Mouse (Mus musculus) kidney, postnatal 25 days (tissue): Measurements from ENCODE around the gene Ruvbl2.
"Not testable (repeated sequence)": the region's sequence is repeated elsewhere in the genome, so short reads cannot be mapped to it uniquely, and the experiment has no call there.

Experiments used
- DNase-seq, 2 experiments: peaks; one replicate each; pipeline ENCODE4 v3.0.0; 2021; ENCODE audit warnings: mixed read lengths in 2 of 2

The Ruvbl2 gene

DNA sequence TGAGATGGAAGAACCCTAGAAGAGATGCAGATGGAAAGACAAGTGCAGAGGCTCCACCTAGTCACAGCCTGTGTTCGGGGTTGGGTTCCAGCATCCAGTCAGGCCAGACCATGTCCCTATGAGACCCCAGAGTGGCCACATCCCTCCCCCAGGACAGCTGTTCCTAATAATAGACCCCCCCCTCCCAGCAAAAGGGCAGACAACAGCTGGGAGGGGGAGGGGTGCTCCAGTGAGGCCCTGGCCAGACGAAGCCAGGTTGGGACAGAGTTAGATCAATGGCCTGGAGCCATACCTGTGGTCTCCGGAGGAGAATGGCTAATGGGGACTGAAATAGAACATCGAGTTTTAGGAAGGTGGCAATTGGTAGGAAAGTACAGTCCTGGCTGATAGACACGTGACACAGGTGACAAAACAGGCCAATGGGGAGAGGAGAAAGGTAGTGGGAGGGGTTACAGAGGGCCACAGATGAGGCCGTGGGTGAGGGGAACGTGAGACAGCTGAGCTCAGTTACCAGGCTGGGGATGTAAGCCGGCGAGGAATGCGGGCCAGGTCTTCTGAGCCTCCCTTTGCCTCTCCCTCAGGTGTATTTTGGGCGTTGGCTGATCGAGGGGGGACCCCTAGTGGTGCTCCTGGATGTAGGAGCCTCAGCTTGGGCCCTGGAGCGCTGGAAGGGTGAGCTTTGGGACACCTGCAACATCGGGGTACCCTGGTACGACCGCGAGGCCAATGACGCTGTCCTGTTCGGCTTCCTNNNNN, at the start of gene Ruvbl2:
Gene Ruvbl2 (minus strand): TSS at position 576 of the 756 bp plus-strand sequence.
- DNase-seq: peak; percentile 48 to 78

- no peak for DNase-seq
Observed at GRCm38 (mm10) chr7:45486761-45487415, 49.0 kb upstream of the Ruvbl2 start, which contains the start of gene Gm45808. Gene Gm45808, minus strand, starts transcription at chr7:45486811.

DNA sequence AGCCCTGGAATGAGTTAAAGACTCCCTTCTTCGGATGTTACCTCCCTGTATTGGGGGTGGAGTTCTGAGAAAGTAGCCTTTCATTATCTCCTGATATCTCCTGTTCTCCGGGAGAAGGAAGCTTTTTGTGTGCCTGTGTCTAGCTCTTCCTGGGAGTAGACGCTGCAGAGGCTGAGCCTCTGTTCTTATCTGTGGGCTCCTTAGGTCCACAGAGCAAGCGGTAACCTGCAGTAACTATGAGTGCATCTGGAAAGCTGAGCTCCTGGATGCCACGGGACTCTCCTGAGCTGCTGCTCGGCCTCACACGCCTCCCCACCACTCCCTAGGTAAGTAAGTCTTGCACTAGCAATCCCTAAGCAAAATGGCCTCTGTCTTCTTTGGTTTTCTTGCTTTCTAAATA, 48.3 kb upstream of the Ruvbl2 start:
- DNase-seq: no peak

- not testable (repeated sequence) for DNase-seq
Observed at GRCm38 (mm10) chr7:45484985-45485384, 47.1 kb upstream of the Ruvbl2 start.

GRCm38 (mm10) chr7:45482166-45482565, 44.3 kb upstream of the Ruvbl2 start:
- DNase-seq: no peak

DNA sequence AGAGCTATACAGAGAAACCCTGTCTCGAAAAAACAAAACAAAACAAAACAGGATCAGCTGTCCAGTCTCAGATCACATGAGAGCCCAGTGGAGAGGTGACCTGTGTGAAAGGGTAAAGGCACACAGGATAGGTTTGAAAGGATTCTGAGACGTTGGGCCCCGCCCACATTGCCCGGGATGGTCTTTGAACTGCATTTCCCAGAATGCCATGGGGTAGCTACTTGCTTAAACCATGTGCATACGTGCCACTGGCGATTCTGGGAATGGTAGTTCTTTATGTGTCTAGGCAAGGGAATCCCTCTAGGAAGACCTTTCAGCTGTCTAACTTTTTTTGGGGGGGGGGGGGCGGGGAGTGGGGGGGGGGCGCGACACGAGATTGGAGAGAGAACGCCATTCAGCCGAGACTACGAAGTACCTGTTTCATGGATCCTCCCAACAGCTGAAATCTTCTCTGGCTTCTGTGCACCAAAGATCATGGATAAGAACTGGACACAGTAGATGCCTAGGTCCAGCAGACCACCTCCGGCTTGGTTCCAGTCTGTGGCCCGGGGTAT, 43.6 kb upstream of the Ruvbl2 start, which contains the start of gene Tulp2:
Gene Tulp2 (plus strand): TSS at position 504 of the 554 bp plus-strand sequence.
- DNase-seq: peak; percentile 83 to 84

- not testable (repeated sequence) for DNase-seq
Observed at GRCm38 (mm10) chr7:45480310-45480709, 42.4 kb upstream of the Ruvbl2 start.

DNA sequence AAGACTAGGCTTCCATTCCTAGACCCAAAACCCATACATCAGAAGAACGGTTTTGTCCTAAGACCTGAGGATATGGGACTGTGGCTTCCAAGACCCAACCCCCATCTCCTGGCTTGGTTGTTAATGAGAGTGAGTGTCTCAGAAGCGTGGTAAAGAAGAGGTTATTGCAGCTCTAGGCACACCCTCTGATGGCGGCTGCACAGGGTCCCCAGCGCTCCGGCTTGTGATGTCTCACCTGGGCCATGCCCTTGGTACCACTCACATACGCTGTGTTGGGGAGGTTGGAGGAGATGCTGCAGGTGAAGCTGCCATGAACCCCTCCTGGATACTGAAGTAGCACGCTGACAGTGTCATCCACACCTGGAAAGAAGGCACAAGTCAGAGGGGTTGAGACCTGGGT, 40.9 kb upstream of the Ruvbl2 start:
- DNase-seq: peak in 1 of 2 experiments; percentile 37

DNA sequence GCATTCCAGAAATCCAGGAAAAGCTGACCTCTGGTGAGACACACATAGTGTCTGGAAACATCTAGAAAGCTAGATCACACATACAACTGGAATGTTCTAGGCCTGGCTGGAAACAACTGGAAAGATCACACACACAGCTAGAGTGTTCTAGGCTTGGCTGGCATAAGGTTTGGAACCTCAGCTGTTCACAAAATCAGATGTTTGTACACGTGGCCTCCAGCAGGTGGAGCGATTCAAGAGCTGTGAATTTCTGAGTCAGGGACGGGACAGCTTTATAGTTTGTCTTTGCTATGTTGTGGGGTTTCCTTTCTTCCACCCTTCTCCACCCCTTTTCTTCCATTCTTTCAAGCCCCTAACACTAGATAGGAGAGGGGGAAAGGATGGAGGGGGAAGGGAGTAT, 39.1 kb upstream of the Ruvbl2 start:
- peak; percentile 74 for DNase-seq

DNA sequence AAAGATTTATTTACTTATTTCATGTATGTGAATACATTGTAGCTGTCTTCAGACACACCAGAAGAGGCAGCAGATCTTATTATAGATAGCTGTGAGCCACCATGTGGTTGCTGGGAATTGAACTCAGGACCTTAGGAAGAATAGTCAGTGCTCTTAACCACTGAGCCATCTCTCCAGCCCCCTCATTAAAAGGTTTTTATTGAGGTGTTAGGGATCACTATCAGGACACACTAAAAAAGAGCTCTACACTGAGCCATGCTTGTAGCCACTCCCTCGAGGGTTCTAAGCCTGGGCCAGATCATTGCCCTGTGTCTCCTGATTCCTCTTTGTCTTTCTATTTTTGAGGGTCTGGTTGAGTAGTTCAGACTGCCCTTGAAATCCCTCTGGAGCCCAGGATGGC, 38.6 kb upstream of the Ruvbl2 start:
- DNase-seq: no peak

DNA sequence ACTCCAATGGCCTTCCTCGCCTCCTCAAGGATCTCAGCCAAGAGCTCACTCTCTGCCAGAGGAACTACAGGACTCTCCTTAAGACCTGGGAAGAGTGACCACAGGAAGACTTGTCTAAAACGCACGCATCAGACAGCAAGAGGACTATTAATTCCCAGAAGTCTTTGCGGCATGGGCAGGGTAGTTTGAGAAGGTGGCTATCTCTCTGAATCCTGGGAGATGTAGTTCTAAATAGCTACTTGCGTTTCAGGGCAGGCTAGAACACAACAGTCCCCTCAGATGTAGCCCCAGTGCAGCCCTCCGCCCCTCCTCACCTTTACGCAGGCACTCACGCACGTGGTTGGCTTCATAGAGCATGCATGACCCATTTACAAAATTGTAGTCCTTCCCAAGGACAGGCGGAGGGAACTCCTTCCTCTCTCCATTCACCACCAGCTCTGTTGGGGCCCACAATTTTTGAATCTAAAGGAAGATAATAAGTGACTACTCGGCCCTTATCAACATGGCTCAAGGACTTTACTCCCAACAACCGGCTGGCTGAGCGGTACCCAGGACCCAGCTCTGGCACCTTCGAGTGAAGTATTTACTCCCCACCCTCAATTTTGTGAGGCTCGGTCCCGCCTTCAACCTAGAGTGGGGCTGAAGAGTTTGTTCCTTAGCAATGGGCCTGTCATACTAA, 37.5 kb upstream of the Ruvbl2 start:
- DNase-seq: peak; percentile 61 to 68

DNA sequence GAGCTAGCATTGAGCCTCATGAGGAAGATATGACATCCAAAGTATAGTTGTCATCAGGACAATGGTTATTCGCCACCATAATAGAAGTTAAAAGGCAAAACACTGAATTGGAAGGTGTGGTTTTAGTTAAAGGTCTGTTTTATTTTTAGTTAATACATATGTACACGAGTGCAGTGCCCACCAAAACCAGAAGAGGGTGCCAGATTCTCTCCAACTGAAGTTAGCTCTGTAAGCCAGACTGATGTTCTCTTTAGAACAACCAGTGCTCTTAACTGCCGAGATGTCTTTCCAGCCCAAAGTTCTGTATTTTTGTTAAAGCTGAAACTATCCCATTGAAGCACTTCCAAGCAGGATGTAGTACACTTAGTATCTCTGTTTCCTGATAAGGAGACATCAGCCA, 33.0 kb upstream of the Ruvbl2 start:
- peak; percentile 77 to 95 for DNase-seq

DNA sequence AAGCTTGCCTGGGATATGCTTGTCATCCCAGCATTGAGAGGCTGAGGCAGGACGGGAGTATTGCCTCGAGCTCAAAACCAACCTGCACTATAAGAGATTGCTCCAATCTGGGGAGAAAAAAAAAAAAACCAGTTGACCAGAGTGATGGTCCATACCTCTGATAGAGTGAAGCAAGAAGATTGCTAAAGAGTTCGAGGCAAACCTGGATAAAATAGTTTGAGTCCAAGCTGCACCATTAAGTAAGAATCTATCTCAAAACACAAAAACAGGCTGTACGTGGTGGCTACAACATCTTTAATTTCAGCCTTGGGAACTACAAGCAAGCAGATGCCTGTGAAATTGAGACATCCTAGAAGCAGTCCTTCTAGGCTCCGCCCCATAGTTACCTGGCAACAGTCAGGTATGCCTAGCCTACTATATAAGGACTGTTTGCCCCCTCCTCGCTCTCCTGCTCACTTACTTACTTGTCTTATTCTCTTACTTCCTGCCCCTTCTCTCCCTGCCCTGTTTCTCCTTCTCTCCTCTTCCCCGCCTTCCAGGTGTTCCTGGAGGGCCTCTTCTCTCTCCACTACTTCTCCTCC, 29.3 kb upstream of the Ruvbl2 start:
- no peak for DNase-seq

DNA sequence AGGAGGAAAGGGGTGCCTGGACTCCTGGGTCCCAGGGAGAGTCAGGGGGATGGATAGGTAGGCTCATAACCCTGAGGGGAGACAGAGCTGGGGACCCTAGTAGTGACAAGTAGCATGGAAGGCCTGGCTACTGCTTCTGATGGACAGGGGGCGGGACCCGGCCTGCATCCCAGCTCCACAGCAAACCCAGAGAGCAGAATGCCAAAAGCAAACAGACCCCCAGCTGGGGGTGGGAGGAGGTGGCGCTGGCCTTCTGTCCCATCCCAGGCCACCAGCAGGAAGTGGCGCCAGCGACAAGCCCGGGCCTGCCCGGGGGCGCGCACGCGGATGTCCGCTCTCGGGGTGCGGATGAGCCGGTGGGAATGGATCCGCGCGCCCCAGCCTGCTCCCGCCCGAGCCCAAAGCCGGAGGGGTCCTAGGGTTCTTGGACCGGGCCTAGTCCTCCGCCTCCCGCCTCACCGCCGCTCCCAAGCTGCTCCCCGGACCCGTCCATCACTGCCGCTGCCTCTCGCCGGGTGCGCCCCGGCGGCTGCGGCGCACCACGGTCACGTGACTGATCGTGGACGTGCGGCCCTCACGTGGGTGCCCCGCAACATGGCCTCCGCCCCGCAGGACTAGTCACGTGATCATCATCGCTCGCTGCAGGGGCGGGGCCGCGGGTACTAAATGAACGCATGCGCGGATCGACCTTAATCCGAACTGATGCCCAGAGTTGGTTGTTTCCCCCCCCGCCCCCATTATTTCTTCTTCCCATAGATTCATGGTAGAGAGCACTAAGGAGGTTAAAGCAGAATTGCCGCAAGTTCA, 28.6 kb upstream of the Ruvbl2 start, which contains the start of gene Bax:
Gene Bax (minus strand): TSS at position 616 of the 807 bp plus-strand sequence.
- DNase-seq: peak; percentile 98

DNA sequence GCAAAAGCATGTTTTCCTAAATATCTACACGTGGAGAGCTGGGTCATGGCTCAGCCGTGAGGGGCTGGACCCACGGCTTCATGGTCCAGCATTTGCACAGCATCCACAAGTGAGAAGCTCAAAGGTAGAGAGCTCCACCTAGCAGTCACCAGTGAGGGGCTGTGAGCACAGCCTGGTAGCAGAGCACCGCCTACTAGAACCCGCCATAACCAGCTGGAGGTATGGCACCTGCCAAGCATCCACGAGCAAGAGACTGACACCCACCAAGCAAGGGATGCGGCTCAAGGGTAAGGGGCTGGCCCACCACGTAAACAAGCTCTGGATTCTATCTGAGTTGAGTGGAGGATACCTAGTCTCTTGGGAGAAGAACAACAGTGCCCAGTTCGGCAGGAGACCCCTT, 27.7 kb upstream of the Ruvbl2 start:
- peak; percentile 36 to 78 for DNase-seq

DNA sequence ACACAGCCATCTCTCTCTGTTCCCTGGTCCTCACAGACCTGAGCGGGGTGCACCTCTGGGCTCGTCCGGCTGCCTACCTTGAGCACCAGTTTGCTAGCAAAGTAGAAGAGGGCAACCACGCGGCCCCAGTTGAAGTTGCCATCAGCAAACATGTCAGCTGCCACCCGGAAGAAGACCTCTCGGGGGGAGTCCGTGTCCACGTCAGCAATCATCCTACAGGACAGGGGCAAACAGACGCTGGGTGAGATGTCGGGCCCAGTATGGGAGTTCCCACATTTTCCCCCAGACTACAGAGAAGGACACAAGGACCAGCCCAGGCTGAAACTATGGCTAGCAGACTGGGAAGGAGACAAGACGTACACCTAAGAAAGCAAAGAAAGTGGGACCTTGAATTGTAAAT, 27.2 kb upstream of the Ruvbl2 start:
- DNase-seq: no peak

DNA sequence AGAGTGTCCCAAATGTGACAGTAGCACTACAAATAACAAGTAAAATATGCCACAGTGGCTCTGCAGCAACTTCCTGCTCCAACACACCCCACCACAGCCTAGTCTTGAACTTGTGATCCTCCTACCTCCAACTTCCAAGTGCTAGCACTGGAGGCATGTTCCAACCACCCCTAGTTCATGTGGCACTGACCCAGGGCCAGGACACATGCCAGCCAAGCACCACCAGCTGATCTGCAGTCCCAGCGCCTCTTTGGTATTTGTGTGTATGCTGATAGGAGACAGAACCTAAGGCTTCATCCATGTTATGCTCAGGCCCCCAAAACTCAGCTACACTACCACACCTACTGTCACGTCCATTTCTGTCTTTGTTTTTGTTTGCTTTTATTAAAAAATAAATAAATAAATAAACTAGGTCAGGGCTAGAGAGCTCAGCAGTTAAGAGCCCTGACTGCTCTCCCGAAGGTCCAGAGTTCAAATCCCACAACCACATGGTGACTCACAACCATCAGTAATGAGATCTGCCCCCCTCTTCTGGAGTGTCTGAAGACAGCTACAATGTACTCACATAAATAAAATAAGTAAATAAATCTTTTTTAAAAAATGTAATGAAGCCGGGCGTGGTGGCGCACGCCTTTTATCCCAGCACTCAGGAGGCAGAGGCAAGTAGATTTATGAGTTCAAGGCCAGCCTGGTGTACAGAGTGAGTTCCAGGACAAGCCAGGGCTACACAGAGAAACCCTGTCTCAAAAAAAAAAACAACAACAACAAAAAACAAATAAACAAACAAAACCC, 26.3 kb upstream of the Ruvbl2 start:
- DNase-seq: no peak

- not testable (repeated sequence) for DNase-seq
Observed at GRCm38 (mm10) chr7:45462868-45463267, 25.0 kb upstream of the Ruvbl2 start.

- no peak for DNase-seq
Observed at GRCm38 (mm10) chr7:45462325-45462724, 24.4 kb upstream of the Ruvbl2 start.

DNA sequence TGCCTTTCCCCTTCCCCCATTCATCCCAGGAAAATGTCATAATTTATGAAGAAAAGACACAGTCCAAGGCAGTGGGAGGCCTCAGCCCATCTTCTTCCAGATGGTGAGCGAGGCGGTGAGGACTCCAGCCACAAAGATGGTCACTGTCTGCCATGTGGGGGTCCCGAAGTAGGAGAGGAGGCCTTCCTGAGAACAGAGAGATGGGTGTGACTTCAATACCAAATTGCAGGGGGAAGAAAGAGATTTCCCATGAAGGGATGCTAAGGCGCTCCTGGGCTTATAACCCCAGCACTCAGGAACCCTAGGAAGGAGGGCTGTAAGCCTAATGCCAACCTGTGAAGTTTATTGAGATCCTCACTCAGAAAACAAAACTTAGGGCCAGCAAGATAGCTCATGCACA, 23.9 kb upstream of the Ruvbl2 start:
- no peak for DNase-seq

GRCm38 (mm10) chr7:45461326-45461725, 23.4 kb upstream of the Ruvbl2 start:
- DNase-seq: peak in 1 of 2 experiments; percentile 61
